Mouse (Mus musculus): Measurements from ENCODE around the gene Rab8a.

DNA sequence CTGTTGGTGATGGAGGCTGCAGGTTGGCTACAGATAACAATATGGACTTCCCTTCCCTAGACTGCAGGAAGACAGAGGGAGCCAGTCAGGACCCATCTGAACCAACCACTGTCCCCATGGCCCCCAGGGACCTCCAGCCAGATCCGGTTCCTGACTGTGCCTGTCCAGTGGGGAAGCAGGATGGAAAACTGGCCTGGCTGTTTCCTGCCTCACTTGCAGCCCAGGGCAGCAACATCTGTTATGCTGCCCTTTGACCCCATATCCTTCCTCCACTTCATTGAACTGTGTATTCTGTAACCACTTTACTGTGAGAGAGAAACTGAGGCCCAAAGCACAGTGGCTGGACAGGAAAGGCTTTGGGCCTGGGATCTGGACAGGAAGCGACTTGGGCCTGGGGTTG lies 29.7 kb upstream of the Rab8a start:
- TF ChIP-seq CTCF (IDR thresholded peaks at IDR 0.05; ENCODE audit: low read depth) (peak; percentile 6; the same call in 1 of the 2 replicates), EP300 (optimal IDR thresholded peaks at IDR 0.05) (no peak)
